Mouse (Mus musculus) adrenal gland (tissue): Measurements from ENCODE around the gene Aamp.
"Not testable (repeated sequence)": the region's sequence is repeated elsewhere in the genome, so short reads cannot be mapped to it uniquely, and the experiment has no call there.

Experiments
- intact Hi-C: fragments of 180-260 bp; cut with DNase I; formaldehyde crosslinking; loops from one replicate; pipeline ENCODE4 v1.15.1; 2025
- long read RNA-seq, 2 experiments: library from polyadenylated mRNA; unstranded; transcript quantifications; one replicate each; pipeline ENCODE4 v2.0.0; 2020; ENCODE audit warnings: borderline replicate concordance in 1 of 2; ENCODE audit not compliant: insufficient replicate concordance in 1 of 2

Aamp gene
- long read RNA-seq, experiment 1, transcript Aamp-202 (11 exons, 1,756 nt), result minor isoform, 13 of 270 reads
- long read RNA-seq, experiment 1, transcript Aamp-201 (11 exons, 1,817 nt), result major isoform, 239 of 270 reads
- long read RNA-seq, experiment 1, partial matches to known transcripts, result 9 of 270 reads
- long read RNA-seq, experiment 1, other reads (novel, unspliced or antisense), result 9 of 270 reads
- long read RNA-seq, experiment 2, transcript Aamp-202 (11 exons, 1,756 nt), result minor isoform, 11 of 238 reads
- long read RNA-seq, experiment 2, transcript Aamp-201 (11 exons, 1,817 nt), result major isoform, 210 of 238 reads
- long read RNA-seq, experiment 2, partial matches to known transcripts, result 9 of 238 reads
- long read RNA-seq, experiment 2, other reads (novel, unspliced or antisense), result 8 of 238 reads

GRCm38 (mm10) chr1:74284543-74285160, at the start of gene Aamp, which contains the start of gene Pnkd:
Gene Aamp (minus strand): TSS chr1:74284738.
Gene Pnkd (plus strand): TSS chr1:74284930.
- intact Hi-C loops, result loop anchor here (5.0 kb wide), 1 partner anchor 47 kb away; the partner anchor contains the start of gene Arpc2

- intact Hi-C loops, result no loop called here
Measured at GRCm38 (mm10) chr1:74332930-74333329, 48.4 kb upstream of the Aamp start.

GRCm38 (mm10) chr1:74332241-74332763, 47.8 kb upstream of the Aamp start:
- intact Hi-C loops, result no loop called here

GRCm38 (mm10) chr1:74331046-74331681, 46.6 kb upstream of the Aamp start:
- intact Hi-C loops, result no loop called here

GRCm38 (mm10) chr1:74329899-74330431, 45.4 kb upstream of the Aamp start:
- intact Hi-C loops, result no loop called here

- intact Hi-C loops, result not testable (repeated sequence)
Measured at GRCm38 (mm10) chr1:74326916-74327315, 42.4 kb upstream of the Aamp start.

GRCm38 (mm10) chr1:74321396-74321795, 36.9 kb upstream of the Aamp start:
- intact Hi-C loops, result no loop called here

GRCm38 (mm10) chr1:74318711-74319110, 34.2 kb upstream of the Aamp start:
- intact Hi-C loops, result no loop called here

GRCm38 (mm10) chr1:74316114-74316827, 31.7 kb upstream of the Aamp start:
- intact Hi-C loops, result no loop called here

- intact Hi-C loops, result loop anchor here (5.0 kb wide), 1 partner anchor 138 kb away; no protein-coding TSS in a partner anchor
Measured at GRCm38 (mm10) chr1:74314796-74315195, 30.3 kb upstream of the Aamp start.

- intact Hi-C loops, result loop anchor here (1.0 to 5.0 kb wide), 2 partner anchors 49 to 139 kb away; partner anchors contain the start of gene Catip
Measured at GRCm38 (mm10) chr1:74313049-74313692, 28.6 kb upstream of the Aamp start.

- intact Hi-C loops, result loop anchor here (5.0 kb wide), 1 partner anchor 143 kb away; no protein-coding TSS in a partner anchor
Measured at GRCm38 (mm10) chr1:74309767-74310166, 25.2 kb upstream of the Aamp start.

GRCm38 (mm10) chr1:74308001-74308964, 23.7 kb upstream of the Aamp start:
- intact Hi-C loops, result no loop called here

GRCm38 (mm10) chr1:74307146-74307545, 22.6 kb upstream of the Aamp start:
- intact Hi-C loops, result no loop called here

GRCm38 (mm10) chr1:74305522-74305921, 21.0 kb upstream of the Aamp start, which contains the start of gene Tmbim1:
Gene Tmbim1 (minus strand): TSS chr1:74305622.
- intact Hi-C loops, result no loop called here

- intact Hi-C loops, result no loop called here
Measured at GRCm38 (mm10) chr1:74304946-74305345, 20.4 kb upstream of the Aamp start.

- intact Hi-C loops, result no loop called here
Measured at GRCm38 (mm10) chr1:74304339-74304790, 19.8 kb upstream of the Aamp start.

- intact Hi-C loops, result no loop called here
Measured at GRCm38 (mm10) chr1:74303509-74304338, 19.2 kb upstream of the Aamp start.
